Mouse (Mus musculus) myocyte (in vitro differentiated cells): Measurements from ENCODE around the gene Iqsec1.

Experiments used
- CEBPB ChIP-seq: IDR thresholded peaks from 2 replicates; pipeline ENCODE4 v1.6.1; 2011; ENCODE audit warnings: mild to moderate bottlenecking, moderate library complexity; ENCODE audit not compliant: poor library complexity, insufficient read depth, severe bottlenecking
- MAX ChIP-seq: IDR thresholded peaks from one replicate; pipeline ENCODE4 v1.6.1; 2011; ENCODE audit warnings: low read depth, mild to moderate bottlenecking, control low read depth
- POLR2A ChIP-seq: IDR thresholded peaks from one replicate; pipeline ENCODE4 v1.6.1; 2011; ENCODE audit warnings: low read depth, mild to moderate bottlenecking, control low read depth, moderate library complexity; ENCODE audit not compliant: insufficient read length
- POLR2AphosphoS2 ChIP-seq: IDR thresholded peaks from one replicate; pipeline ENCODE4 v1.6.1; 2011; ENCODE audit warnings: low read depth, control low read depth; ENCODE audit not compliant: insufficient read length
- TCF3 ChIP-seq: IDR thresholded peaks from one replicate; pipeline ENCODE4 v1.6.1; 2011; ENCODE audit warnings: low read depth, control low read depth; ENCODE audit not compliant: insufficient read length
- USF1 ChIP-seq: IDR thresholded peaks from one replicate; pipeline ENCODE4 v1.6.1; 2011; ENCODE audit warnings: low read depth, mild to moderate bottlenecking, control low read depth, moderate library complexity

DNA sequence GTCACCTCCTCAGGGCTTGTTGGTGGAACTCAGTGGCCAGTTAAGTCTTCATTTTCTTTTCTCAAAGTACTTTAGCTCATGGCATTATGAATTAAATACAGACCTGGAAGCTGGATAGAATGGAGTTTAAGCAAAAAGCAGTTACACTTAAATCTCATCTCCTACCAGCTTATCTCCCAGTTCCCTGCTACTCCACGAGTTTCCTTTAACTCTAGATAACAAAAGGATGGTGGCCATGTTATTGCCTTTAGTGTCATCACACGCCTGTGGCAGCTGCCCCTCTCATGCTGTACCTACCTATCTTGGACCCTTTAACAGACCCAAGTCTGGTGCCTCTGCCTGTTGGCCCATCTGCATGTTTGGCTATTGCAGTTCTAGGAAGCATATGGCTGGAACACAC lies 151.7 kb downstream of the Iqsec1 start:
- TF ChIP-seq POLR2A (no peak), USF1 (no peak), CEBPB (no peak), POLR2AphosphoS2 (no peak), TCF3 (no peak), MAX (no peak)
